Mouse (Mus musculus): ENCODE measurements around the gene Gm20715. TPM values are rescaled to one million over a fixed set of nuclear protein-coding genes. Genes with fewer than 3 reads are reported as not detected.
"Not testable (repeated sequence)": the region's sequence is repeated elsewhere in the genome, so short reads cannot be mapped to it uniquely, and the experiment has no call there.

Gene Gm20715
- polyA plus RNA-seq (2021) = not detected

GRCm38 (mm10) chr7:6410043-6410442 is at the start of gene Gm20715:
Gene Gm20715 (plus strand): TSS chr7:6410277.
- ChIA-PET CTCF (no interaction called here), POLR2A (interaction anchor here (0.6 kb wide), 1 partner anchor 49 kb away, joined by 3 read pairs; no protein-coding TSS in a partner anchor)
- DNase-seq (ENCODE audit: low read depth, low spot score) (peak; percentile 85), ATAC-seq (peak; percentile 96)
- in situ Hi-C loops (cut with MboI; ENCODE audit: low pct_unique_long_range_greater_than_20kb) = no loop called here
- no peaks in the 10 kb centered on the region for H3K27me3 ChIP-seq
- TF ChIP-seq CTCF (IDR thresholded peaks at IDR 0.05) = no peak

GRCm38 (mm10) chr7:6360477-6361060 is 49.5 kb upstream of the Gm20715 start:
- H3K27me3 ChIP-seq = peaks cover 8% of the 10 kb centered on the region
- CTCF ChIA-PET = interaction anchor here (1.4 to 3.3 kb wide), 4 partner anchors 17 to 368 kb away, joined by 3 to 17 read pairs (median 6); partner anchors contain the start of gene Gm3854
- POLR2A ChIA-PET = interaction anchor here (0.7 kb wide), 1 partner anchor 49 kb away, joined by 3 read pairs; the partner anchor contains the start of gene Gm20715
- TF ChIP-seq CTCF (IDR thresholded peaks at IDR 0.05) = no peak
- DNase-seq (ENCODE audit: low read depth, low spot score) = no peak
- in situ Hi-C loops (cut with MboI; ENCODE audit: low pct_unique_long_range_greater_than_20kb) = loop anchor here (5.0 kb wide), 2 partner anchors 367 to 557 kb away; no protein-coding TSS in a partner anchor
- ATAC-seq = no peak

- POLR2A ChIA-PET = interaction anchor here (0.6 kb wide), 1 partner anchor 14 kb away, joined by 5 read pairs; no protein-coding TSS in a partner anchor
- ATAC-seq = no peak
- CTCF ChIA-PET = interaction anchor here (1.4 to 3.3 kb wide), 2 partner anchors 73 to 367 kb away, joined by 3 to 17 read pairs; no protein-coding TSS in a partner anchor
- no peak for TF ChIP-seq CTCF (IDR thresholded peaks at IDR 0.05)
- DNase-seq (ENCODE audit: low read depth, low spot score) = no peak
- H3K27me3 ChIP-seq = no peaks in the 10 kb centered on the region
- in situ Hi-C loops (cut with MboI; ENCODE audit: low pct_unique_long_range_greater_than_20kb) = loop anchor here (5.0 kb wide), 2 partner anchors 366 to 556 kb away; no protein-coding TSS in a partner anchor
Measured at GRCm38 (mm10) chr7:6361756-6362155, 48.3 kb upstream of the Gm20715 start.

- DNase-seq (ENCODE audit: low read depth, low spot score) (peak; percentile 95), ATAC-seq (peak; percentile 97)
- TF ChIP-seq CTCF (IDR thresholded peaks at IDR 0.05) = no peak
- in situ Hi-C loops (cut with MboI; ENCODE audit: low pct_unique_long_range_greater_than_20kb) = loop anchor here (5.0 kb wide), 2 partner anchors 365 to 555 kb away; no protein-coding TSS in a partner anchor
- ChIA-PET CTCF (interaction anchor here (0.9 to 1.8 kb wide), 3 partner anchors 12 to 73 kb away, joined by 3 to 4 read pairs (median 4); no protein-coding TSS in a partner anchor), POLR2A (interaction anchor here (0.6 kb wide), 1 partner anchor 15 kb away, joined by 5 read pairs; no protein-coding TSS in a partner anchor)
- no peaks in the 10 kb centered on the region for H3K27me3 ChIP-seq
Measured at GRCm38 (mm10) chr7:6362268-6363046, 47.6 kb upstream of the Gm20715 start.

GRCm38 (mm10) chr7:6363047-6363488 is 47.0 kb upstream of the Gm20715 start, which contains the start of gene Zfp78:
Gene Zfp78 (plus strand): TSS chr7:6363280.
- POLR2A ChIA-PET = no interaction called here
- DNase-seq (ENCODE audit: low read depth, low spot score) (peak; percentile 78), ATAC-seq (peak; percentile 78)
- H3K27me3 ChIP-seq = no peaks in the 10 kb centered on the region
- CTCF ChIA-PET = interaction anchor here (0.9 to 1.8 kb wide), 3 partner anchors 11 to 72 kb away, joined by 3 to 4 read pairs (median 4); no protein-coding TSS in a partner anchor
- in situ Hi-C loops (cut with MboI; ENCODE audit: low pct_unique_long_range_greater_than_20kb) = loop anchor here (5.0 kb wide), 2 partner anchors 364 to 554 kb away; no protein-coding TSS in a partner anchor
- TF ChIP-seq CTCF (IDR thresholded peaks at IDR 0.05) = no peak

GRCm38 (mm10) chr7:6364761-6365160 is 45.3 kb upstream of the Gm20715 start:
- in situ Hi-C loops (cut with MboI; ENCODE audit: low pct_unique_long_range_greater_than_20kb) = loop anchor here (5.0 kb wide), 2 partner anchors 363 to 553 kb away; no protein-coding TSS in a partner anchor
- ATAC-seq (no peak), DNase-seq (ENCODE audit: low read depth, low spot score) (no peak)
- ChIA-PET POLR2A (no interaction called here), CTCF (no interaction called here)
- TF ChIP-seq CTCF (IDR thresholded peaks at IDR 0.05) = no peak
- H3K27me3 ChIP-seq = no peaks in the 10 kb centered on the region

GRCm38 (mm10) chr7:6367185-6367584 is 42.9 kb upstream of the Gm20715 start:
- in situ Hi-C loops (cut with MboI; ENCODE audit: low pct_unique_long_range_greater_than_20kb) = no loop called here
- no peaks in the 10 kb centered on the region for H3K27me3 ChIP-seq
- TF ChIP-seq CTCF (IDR thresholded peaks at IDR 0.05) = no peak
- POLR2A ChIA-PET = interaction anchor here (0.6 kb wide), 1 partner anchor 429 kb away, joined by 5 read pairs; no protein-coding TSS in a partner anchor
- CTCF ChIA-PET = interaction anchor here (1.8 kb wide), 1 partner anchor 9 kb away, joined by 4 read pairs; no protein-coding TSS in a partner anchor
- ATAC-seq (no peak), DNase-seq (ENCODE audit: low read depth, low spot score) (no peak)

GRCm38 (mm10) chr7:6368146-6368545 is 41.9 kb upstream of the Gm20715 start:
- CTCF ChIA-PET = interaction anchor here (1.8 kb wide), 1 partner anchor 8 kb away, joined by 4 read pairs; no protein-coding TSS in a partner anchor
- DNase-seq (ENCODE audit: low read depth, low spot score); POLR2A ChIA-PET; ATAC-seq; H3K27me3 ChIP-seq; in situ Hi-C loops (cut with MboI; ENCODE audit: low pct_unique_long_range_greater_than_20kb): not testable (repeated sequence)

GRCm38 (mm10) chr7:6369460-6369859 is 40.6 kb upstream of the Gm20715 start:
- TF ChIP-seq CTCF (IDR thresholded peaks at IDR 0.05) = no peak

GRCm38 (mm10) chr7:6372993-6373392 is 37.1 kb upstream of the Gm20715 start:
- TF ChIP-seq CTCF (IDR thresholded peaks at IDR 0.05) = no peak
- H3K27me3 ChIP-seq = no peaks in the 10 kb centered on the region
- ChIA-PET CTCF (no interaction called here), POLR2A (no interaction called here)
- in situ Hi-C loops (cut with MboI; ENCODE audit: low pct_unique_long_range_greater_than_20kb) = no loop called here
- no peak for ATAC-seq
- no peak for DNase-seq (ENCODE audit: low read depth, low spot score)

More at GRCm38 (mm10) chr7:6369460-6369859, 40.6 kb upstream of the Gm20715 start:
- in situ Hi-C loops (cut with MboI; ENCODE audit: low pct_unique_long_range_greater_than_20kb) = no loop called here
- POLR2A ChIA-PET = no interaction called here
- CTCF ChIA-PET = no interaction called here
- DNase-seq (ENCODE audit: low read depth, low spot score) (no peak), ATAC-seq (no peak)
- no peaks in the 10 kb centered on the region for H3K27me3 ChIP-seq
